Mouse (Mus musculus) midbrain, embryonic 11.5 days (tissue): ENCODE measurements around the gene Slc25a29. TPM values are rescaled to one million over a fixed set of nuclear protein-coding genes. Genes with fewer than 3 reads are reported as not detected.

ENCODE experiments used
- ATAC-seq: fragments of 200-750 bp; cut with Nextera tagmentation; 2 replicates; pipeline ENCODE4 v1.8.0; 2017; ENCODE audit warnings: moderate TSS enrichment, moderate library complexity; ENCODE audit not compliant: low FRiP score
- DNase-seq: peaks from one replicate; pipeline ENCODE4 v3.0.0; 2015; ENCODE audit warnings: low spot score; ENCODE audit errors: missing footprints
- H3K27ac ChIP-seq: fragments of 300-500 bp; sonication (generic); 2 replicates; pipeline ENCODE4 v1.5.1; 2014; ENCODE audit warnings: low read depth, low read length
- H3K27me3 ChIP-seq: fragments of 300-500 bp; sonication (generic); 2 replicates; pipeline ENCODE4 v1.6.1; 2014; ENCODE audit warnings: mild to moderate bottlenecking, low read length, moderate library complexity, mixed read lengths; ENCODE audit not compliant: control insufficient read depth, insufficient read depth
- H3K36me3 ChIP-seq: fragments of 300-500 bp; sonication (generic); 2 replicates; pipeline ENCODE4 v1.6.1; 2014; ENCODE audit warnings: mild to moderate bottlenecking, low read length, moderate library complexity, mixed read lengths; ENCODE audit not compliant: control insufficient read depth, insufficient read depth
- H3K4me1 ChIP-seq: fragments of 300-500 bp; sonication (generic); 2 replicates; pipeline ENCODE4 v1.6.1; 2014; ENCODE audit warnings: low read length; ENCODE audit not compliant: control insufficient read depth, insufficient read depth
- H3K4me2 ChIP-seq: fragments of 300-500 bp; sonication (generic); 2 replicates; pipeline ENCODE4 v1.6.1; 2014; ENCODE audit warnings: mild to moderate bottlenecking, moderate library complexity
- H3K4me3 ChIP-seq: fragments of 300-500 bp; sonication (generic); 2 replicates; pipeline ENCODE4 v1.5.1; 2014; ENCODE audit warnings: low read depth, low read length
- H3K9ac ChIP-seq: fragments of 300-500 bp; sonication (generic); 2 replicates; pipeline ENCODE4 v1.6.1; 2014; ENCODE audit warnings: low read length
- H3K9me3 ChIP-seq: fragments of 300-500 bp; sonication (generic); 2 replicates; pipeline ENCODE4 v1.6.1; 2016; ENCODE audit warnings: low read length; ENCODE audit not compliant: control insufficient read depth
- WGBS: fragments of 180-500 bp; shearing (Covaris S2); extraction: QIAGEN DNeasy Blood & Tissue Kit; methylation state at CpG from one replicate; pipeline ENCODE4 v1.1.7; 2014; 5-methylcytosine and 5-hydroxymethylcytosine counted together
- polyA plus RNA-seq: library from polyadenylated mRNA; unstranded; fragments of >200 nt; fragmentation: Nextera tagmentation; extraction: Ambion mirVana; gene quantifications from 2 replicates; pipeline ENCODE4 v1.2.1, GENCODE M21; 2014

Gene Slc25a29
- polyA plus RNA-seq, 1 experiment from 2014 or later: 13.0 TPM

DNA sequence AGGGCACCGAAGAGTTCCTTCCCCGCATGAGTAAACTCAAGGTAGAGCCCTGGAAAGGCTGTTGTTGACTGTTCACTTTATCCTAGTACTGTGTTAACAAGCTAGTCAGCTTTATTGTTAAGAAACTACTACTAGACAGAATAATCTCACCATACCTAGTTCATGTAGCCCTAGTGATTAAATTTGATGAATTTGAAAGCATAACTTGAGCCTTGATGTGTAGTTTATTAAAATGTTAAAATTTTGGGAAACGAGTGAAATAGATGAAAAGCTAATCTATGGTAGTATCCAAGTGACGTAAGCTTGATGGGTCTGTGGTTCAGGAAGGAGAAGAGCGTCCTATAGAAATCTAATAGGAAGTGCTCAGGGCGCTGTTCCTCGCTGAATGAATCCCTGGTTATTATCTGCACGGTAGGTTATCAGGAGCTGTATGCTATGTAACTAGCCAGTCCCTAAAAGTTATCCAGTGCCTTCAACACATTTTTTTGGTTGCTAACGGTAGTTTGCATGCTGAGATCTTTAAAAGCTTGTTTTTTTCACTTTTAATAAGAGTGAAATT is 40.6 kb downstream of the Slc25a29 start:
- 32% methylated on average over 9 of the region's 9 CpGs for WGBS
- Histone ChIP-seq H3K4me2 (peak overlapping the region; percentile 68), H3K4me3 (peak overlapping the region; percentile 98), H3K9ac (peak overlapping the region; percentile 91), H3K27ac (peak overlapping the region; percentile 93), H3K4me1 (peaks cover 10% of the 10 kb centered on the region), H3K36me3 (no peaks in the 10 kb centered on the region), H3K9me3 (no peaks in the 10 kb centered on the region), H3K27me3 (no peaks in the 10 kb centered on the region)
- ATAC-seq (no peak), DNase-seq (peak; percentile 89)

DNA sequence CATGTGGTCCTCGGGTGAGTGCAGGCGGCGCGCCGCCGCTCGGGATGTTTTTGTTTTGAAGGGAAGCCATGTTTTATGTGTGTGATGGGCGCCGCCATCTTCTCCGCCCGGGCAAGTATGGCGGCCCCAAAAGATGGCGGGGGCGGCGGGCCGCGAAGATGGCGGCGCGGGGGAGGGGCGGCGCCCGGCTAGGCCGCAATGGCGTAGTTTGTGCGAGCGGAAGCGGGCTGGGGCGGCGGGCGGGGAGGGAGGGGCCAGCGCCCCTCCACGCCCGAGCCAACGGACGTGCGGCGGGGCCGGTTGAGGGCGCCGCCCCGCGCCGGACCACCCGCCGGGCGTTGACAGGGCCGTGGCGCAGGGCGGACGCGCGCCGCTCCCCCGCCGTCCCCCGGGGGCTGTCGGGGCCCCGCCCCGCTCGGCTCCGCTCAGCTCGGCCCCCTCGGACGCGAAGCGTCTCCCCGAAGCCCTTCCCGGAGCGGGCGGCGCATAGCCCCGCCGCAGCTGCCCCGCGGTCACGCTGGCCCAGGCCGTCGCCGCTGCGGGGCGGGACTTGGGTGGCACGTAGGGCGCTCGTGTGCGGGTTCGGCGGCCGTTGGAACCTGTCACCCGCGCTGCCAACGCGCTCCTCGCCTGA is 41.5 kb downstream of the Slc25a29 start:
- no peaks in the 10 kb centered on the region for H3K9me3 ChIP-seq
- DNase-seq (peak; percentile 97), ATAC-seq (peak; percentile 74)
- under 1% methylated on average over 73 of the region's 94 CpGs for WGBS
- H3K27me3 ChIP-seq: no peaks in the 10 kb centered on the region
- H3K4me2 ChIP-seq: peak overlapping the region; percentile 68
- peak overlapping the region; percentile 98 for H3K4me3 ChIP-seq
- H3K9ac ChIP-seq: peak overlapping the region; percentile 91
- peak overlapping the region; percentile 93 for H3K27ac ChIP-seq
- H3K36me3 ChIP-seq: no peaks in the 10 kb centered on the region
- H3K4me1 ChIP-seq: peaks cover 10% of the 10 kb centered on the region

DNA sequence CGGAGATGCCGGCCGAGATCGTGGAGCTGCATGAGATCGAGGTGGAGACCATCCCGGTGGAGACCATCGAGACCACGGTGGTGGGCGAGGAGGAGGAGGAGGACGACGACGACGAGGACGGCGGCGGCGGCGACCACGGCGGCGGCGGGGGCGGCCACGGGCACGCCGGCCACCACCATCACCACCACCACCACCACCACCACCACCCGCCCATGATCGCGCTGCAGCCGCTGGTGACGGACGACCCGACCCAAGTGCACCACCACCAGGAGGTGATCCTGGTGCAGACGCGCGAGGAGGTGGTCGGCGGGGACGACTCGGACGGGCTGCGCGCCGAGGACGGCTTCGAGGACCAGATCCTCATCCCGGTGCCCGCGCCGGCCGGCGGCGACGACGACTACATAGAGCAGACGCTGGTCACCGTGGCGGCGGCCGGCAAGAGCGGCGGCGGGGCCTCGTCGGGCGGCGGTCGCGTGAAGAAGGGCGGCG is 42.2 kb downstream of the Slc25a29 start:
- peak overlapping the region; percentile 42 for H3K4me2 ChIP-seq
- H3K9me3 ChIP-seq: no peaks in the 10 kb centered on the region
- H3K27ac ChIP-seq: peak overlapping the region; percentile 93
- H3K27me3 ChIP-seq: no peaks in the 10 kb centered on the region
- peaks cover 10% of the 10 kb centered on the region for H3K4me1 ChIP-seq
- WGBS: under 1% methylated on average over 66 of the region's 71 CpGs
- H3K9ac ChIP-seq: peak overlapping the region; percentile 91
- ATAC-seq (peak; percentile 2; the same call in 1 of the 2 replicates), DNase-seq (peak; percentile 86)
- peak overlapping the region; percentile 98 for H3K4me3 ChIP-seq
- H3K36me3 ChIP-seq: no peaks in the 10 kb centered on the region

DNA sequence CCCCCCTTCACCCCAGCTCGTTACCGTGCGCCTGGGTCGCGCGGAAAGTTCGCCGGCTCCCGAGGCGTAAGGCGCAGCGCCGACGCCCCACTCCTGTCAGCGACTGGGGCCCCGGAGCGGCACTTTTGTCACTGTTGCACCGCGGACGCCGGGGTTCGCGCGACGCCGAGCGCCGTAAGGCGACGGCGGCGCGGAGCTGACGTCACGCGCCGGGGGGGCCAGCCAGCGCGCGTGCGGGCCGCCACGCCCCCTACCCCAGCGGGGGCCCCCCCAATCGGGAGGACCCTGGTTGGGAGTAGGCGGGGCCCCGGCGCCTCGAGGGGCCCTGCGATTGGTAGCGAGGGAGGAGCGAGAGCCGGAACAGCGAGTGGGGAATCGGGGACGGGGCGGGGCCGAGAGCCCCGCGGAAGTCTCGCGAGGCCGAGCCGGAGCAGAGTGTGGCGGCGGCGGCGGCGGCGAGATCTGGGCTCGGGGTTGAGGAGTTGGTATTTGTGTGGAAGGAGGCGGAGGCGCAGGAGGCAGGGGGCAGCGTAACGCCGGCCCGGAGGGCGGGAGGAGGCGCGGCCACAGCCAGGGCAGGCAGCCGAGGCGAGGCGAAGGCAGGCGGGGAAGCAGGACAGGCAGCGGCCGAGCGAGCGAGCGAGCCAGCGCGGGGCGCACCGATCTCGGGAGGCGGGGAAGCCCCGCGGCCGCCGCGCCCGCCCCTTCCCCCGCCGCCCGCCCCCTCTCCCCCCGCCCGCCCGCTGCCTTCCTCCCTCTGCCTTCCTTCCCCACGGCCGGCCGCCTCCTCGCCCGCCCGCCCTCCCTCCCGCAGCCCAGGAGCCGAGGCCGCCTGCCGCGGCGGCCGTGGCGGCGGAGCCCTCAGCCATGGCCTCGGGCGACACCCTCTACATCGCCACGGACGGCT is 42.9 kb downstream of the Slc25a29 start, which contains the start of gene Yy1:
TSS of gene Yy1 (plus strand) at position 428 of the 907 bp plus-strand sequence.
- peak within 1 kb of the TSS; percentile 93 for H3K27ac ChIP-seq
- peak; percentile 100 for DNase-seq
- H3K36me3 ChIP-seq: no peaks in the 10 kb centered on the region
- H3K9ac ChIP-seq: peak within 1 kb of the TSS; percentile 91
- peaks cover 10% of the 10 kb centered on the region for H3K4me1 ChIP-seq
- peak within 1 kb of the TSS; percentile 57 for H3K4me2 ChIP-seq
- ATAC-seq: peak; percentile 93
- under 1% methylated on average over 88 of the region's 127 CpGs for WGBS
- H3K4me3 ChIP-seq: peak within 1 kb of the TSS; percentile 98
- H3K9me3 ChIP-seq: no peaks in the 10 kb centered on the region
- no peaks in the 10 kb centered on the region for H3K27me3 ChIP-seq

DNA sequence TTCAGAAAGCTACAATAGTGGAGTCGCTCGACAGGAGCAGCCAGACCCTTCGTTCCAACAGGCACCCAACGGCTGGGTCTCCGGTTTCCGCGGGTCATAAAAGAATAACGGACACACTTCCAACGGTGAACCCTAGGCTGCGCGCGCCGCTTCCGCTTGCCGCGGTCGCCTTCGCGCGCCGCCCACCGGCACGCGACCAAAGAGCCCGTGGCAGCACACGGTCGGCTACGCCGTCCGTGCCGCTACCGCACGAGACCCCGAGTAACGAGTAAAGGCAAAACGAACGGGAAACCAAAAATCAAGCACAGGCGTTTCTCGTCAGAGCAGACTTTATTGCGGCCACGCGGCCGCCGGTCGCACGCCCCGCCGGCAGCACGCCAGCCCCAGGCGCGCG is 43.5 kb downstream of the Slc25a29 start:
- Histone ChIP-seq H3K9me3 (no peaks in the 10 kb centered on the region), H3K4me2 (peak overlapping the region; percentile 57), H3K27ac (peak overlapping the region; percentile 93), H3K27me3 (no peaks in the 10 kb centered on the region), H3K36me3 (no peaks in the 10 kb centered on the region), H3K4me3 (peak overlapping the region; percentile 98), H3K4me1 (peaks cover 10% of the 10 kb centered on the region), H3K9ac (peak overlapping the region; percentile 88)
- ATAC-seq (peak; percentile 47), DNase-seq (peak; percentile 98)
- WGBS: under 1% methylated on average over 52 of the region's 52 CpGs

DNA sequence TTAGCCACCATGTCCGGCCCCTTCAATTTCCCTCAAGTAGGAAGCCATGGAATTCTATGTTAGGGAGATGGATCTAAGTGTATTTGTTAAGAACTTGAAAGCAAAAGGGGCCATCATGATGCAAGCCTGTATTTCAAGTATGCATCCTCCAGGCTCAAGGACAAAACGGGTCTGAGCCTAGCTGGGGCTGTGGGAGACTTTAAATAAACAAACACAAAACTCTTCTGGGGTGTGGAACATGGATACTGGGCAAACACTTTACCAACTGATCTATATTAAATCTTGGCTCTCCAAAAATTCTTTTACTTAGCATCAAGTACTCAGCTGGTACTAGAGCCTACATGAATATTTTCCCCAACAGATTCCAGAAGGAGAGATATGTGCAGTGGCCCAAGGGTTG is 48.4 kb downstream of the Slc25a29 start:
- H3K27me3 ChIP-seq: no peaks in the 10 kb centered on the region
- no peaks in the 10 kb centered on the region for H3K36me3 ChIP-seq
- DNase-seq (peak; percentile 41), ATAC-seq (no peak)
- H3K4me2 ChIP-seq: no peak overlapping the region
- WGBS: 91% methylated on average over 2 of the region's 2 CpGs
- peaks cover 5% of the 10 kb centered on the region; the same call in 1 of the 2 replicates for H3K4me1 ChIP-seq
- H3K27ac ChIP-seq: no peak overlapping the region
- H3K9me3 ChIP-seq: peaks cover 7% of the 10 kb centered on the region; the same call in 1 of the 2 replicates
- no peak overlapping the region for H3K4me3 ChIP-seq
- H3K9ac ChIP-seq: no peak overlapping the region

DNA sequence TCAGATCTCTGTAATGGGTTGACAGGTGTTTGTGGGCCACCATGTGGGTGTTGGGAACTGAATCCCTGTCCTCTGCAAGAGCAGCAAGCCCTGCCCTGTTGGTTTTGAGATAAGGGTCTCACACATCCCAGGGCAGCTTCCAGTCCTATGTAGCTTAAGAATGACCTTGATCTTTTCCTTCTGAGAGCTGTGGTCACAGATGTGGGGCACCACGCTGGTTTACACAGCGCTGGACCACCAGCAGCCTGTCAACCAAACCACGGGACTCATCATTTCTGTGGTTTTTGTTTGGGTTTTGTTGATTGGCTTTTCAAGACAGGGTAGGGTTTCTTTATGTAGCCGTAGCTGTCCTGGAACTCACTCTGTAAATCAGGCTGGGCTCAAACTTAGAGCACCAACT is 50.5 kb downstream of the Slc25a29 start:
- Histone ChIP-seq H3K27ac (no peak overlapping the region), H3K9ac (no peak overlapping the region), H3K4me2 (no peak overlapping the region), H3K9me3 (peaks cover 7% of the 10 kb centered on the region; the same call in 1 of the 2 replicates), H3K4me1 (no peaks in the 10 kb centered on the region), H3K27me3 (no peaks in the 10 kb centered on the region), H3K4me3 (no peak overlapping the region), H3K36me3 (no peaks in the 10 kb centered on the region)
- no peak for DNase-seq
- ATAC-seq: no peak
- 91% methylated on average over 4 of the region's 4 CpGs for whole genome bisulfite sequencing

DNA sequence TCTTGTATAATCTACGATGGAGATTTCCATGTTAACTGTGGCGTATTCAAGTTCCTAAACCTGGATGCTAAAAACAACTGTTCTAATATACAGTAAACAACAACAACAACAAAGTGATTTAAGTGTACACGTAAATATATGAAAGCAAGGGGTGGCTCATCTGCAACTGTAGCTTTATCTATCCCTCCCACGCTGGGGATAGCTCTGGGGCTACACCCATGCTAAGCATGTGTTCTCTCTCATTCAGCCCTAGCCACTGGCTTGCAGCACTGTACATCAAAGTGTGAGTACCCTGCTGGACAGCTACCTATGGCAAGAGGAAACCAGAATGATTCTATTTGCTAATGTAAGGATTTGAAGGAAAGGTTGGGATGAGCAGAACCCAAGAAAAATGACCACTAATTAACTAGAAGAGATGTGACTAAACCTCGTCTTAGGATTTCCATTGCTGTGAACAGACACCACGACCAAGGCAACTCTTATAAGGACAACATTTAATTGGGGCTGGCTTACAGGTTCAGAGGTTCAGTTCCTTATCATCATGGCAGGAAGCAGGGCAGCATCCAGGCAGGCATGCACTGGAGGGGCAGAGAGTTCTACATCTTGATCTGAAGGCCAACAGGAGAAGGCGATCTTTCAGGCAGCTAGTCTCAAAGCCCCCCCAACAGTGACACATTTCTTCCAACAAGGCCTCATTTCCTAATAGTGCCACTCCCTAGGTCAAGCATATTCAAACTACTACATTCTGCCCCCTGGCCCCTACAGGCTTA is 55.4 kb downstream of the Slc25a29 start:
- Histone ChIP-seq H3K36me3 (0 out of 2 replicates have a peak, but pooled peaks cover 2% of the 10 kb centered on the region), H3K9ac (no peak overlapping the region), H3K4me3 (no peak overlapping the region), H3K4me2 (no peak overlapping the region), H3K4me1 (no peaks in the 10 kb centered on the region), H3K9me3 (peaks cover 7% of the 10 kb centered on the region; the same call in 1 of the 2 replicates), H3K27ac (no peak overlapping the region), H3K27me3 (no peaks in the 10 kb centered on the region)
- WGBS: 95% methylated on average over 7 of the region's 7 CpGs
- DNase-seq (peak; percentile 23), ATAC-seq (no peak)
